Mouse (Mus musculus): ENCODE data around the gene Tfeb. TPM values are rescaled to one million over a fixed set of nuclear protein-coding genes. Genes with fewer than 3 reads are reported as not detected.

The Tfeb gene
- polyA plus RNA-seq, 1 experiment = 36.4 TPM

- TF ChIP-seq CTCF (conservative IDR thresholded peaks at IDR 0.05; ENCODE audit: insufficient read depth, insufficient read length, low read depth, low read length) (no peak), POLR2A (IDR thresholded peaks at IDR 0.05; ENCODE audit: low read depth, low read length) (no peak)
- Histone ChIP-seq H3K36me3 (ENCODE audit: control insufficient read depth, insufficient read depth, low read length) (no peaks in the 10 kb centered on the region), H3K4me1 (ENCODE audit: control insufficient read depth, insufficient read depth, low read length) (peaks cover 9% of the 10 kb centered on the region; the same call in 1 of the 2 replicates), H3K27me3 (replicated peaks; ENCODE audit: control insufficient read depth, insufficient read depth, low read length) (no peaks in the 10 kb centered on the region), H3K4me3 (ENCODE audit: insufficient read depth, low read depth, low read length) (no peak overlapping the region), H3K27ac (ENCODE audit: insufficient read depth, low read depth, low read length) (no peak overlapping the region)
- WGBS = 73% methylated on average over 28 of the region's 28 CpGs
- DNase-seq = no peak
Observed at GRCm38 (mm10) chr17:47702548-47703345, 34.1 kb upstream of the Tfeb start.

GRCm38 (mm10) chr17:47703556-47703955, 33.3 kb upstream of the Tfeb start:
- H3K27ac ChIP-seq (ENCODE audit: insufficient read depth, low read depth, low read length) = no peak overlapping the region
- no peak for DNase-seq
- WGBS = 67% methylated on average over 20 of the region's 20 CpGs
- no peaks in the 10 kb centered on the region for H3K27me3 ChIP-seq (replicated peaks; ENCODE audit: control insufficient read depth, insufficient read depth, low read length)
- no peak overlapping the region for H3K4me3 ChIP-seq (ENCODE audit: insufficient read depth, low read depth, low read length)
- TF ChIP-seq CTCF (conservative IDR thresholded peaks at IDR 0.05; ENCODE audit: insufficient read depth, insufficient read length, low read depth, low read length) (no peak), POLR2A (IDR thresholded peaks at IDR 0.05; ENCODE audit: low read depth, low read length) (no peak)
- H3K4me1 ChIP-seq (ENCODE audit: control insufficient read depth, insufficient read depth, low read length) = peaks cover 8% of the 10 kb centered on the region; the same call in 1 of the 2 replicates
- no peaks in the 10 kb centered on the region for H3K36me3 ChIP-seq (ENCODE audit: control insufficient read depth, insufficient read depth, low read length)

- WGBS = 79% methylated on average over 4 of the region's 4 CpGs
- TF ChIP-seq POLR2A (IDR thresholded peaks at IDR 0.05; ENCODE audit: low read depth, low read length) = no peak
- no peak; the same call in 1 of the 2 replicates for TF ChIP-seq CTCF (conservative IDR thresholded peaks at IDR 0.05; ENCODE audit: insufficient read depth, insufficient read length, low read depth, low read length)
- no peak overlapping the region for H3K4me3 ChIP-seq (ENCODE audit: insufficient read depth, low read depth, low read length)
- no peak overlapping the region for H3K27ac ChIP-seq (ENCODE audit: insufficient read depth, low read depth, low read length)
- H3K36me3 ChIP-seq (ENCODE audit: control insufficient read depth, insufficient read depth, low read length) = no peaks in the 10 kb centered on the region
- H3K27me3 ChIP-seq (replicated peaks; ENCODE audit: control insufficient read depth, insufficient read depth, low read length) = no peaks in the 10 kb centered on the region
- DNase-seq = peak; percentile 24
- 0 out of 2 replicates have a peak, but pooled peaks cover 8% of the 10 kb centered on the region for H3K4me1 ChIP-seq (ENCODE audit: control insufficient read depth, insufficient read depth, low read length)
Observed at GRCm38 (mm10) chr17:47704692-47705091, 32.1 kb upstream of the Tfeb start.

GRCm38 (mm10) chr17:47706196-47706595, 30.6 kb upstream of the Tfeb start:
- TF ChIP-seq CTCF (conservative IDR thresholded peaks at IDR 0.05; ENCODE audit: insufficient read depth, insufficient read length, low read depth, low read length) = no peak
- no peak for TF ChIP-seq POLR2A (IDR thresholded peaks at IDR 0.05; ENCODE audit: low read depth, low read length)
- Histone ChIP-seq H3K4me3 (ENCODE audit: insufficient read depth, low read depth, low read length) (no peak overlapping the region), H3K27me3 (replicated peaks; ENCODE audit: control insufficient read depth, insufficient read depth, low read length) (no peaks in the 10 kb centered on the region), H3K27ac (ENCODE audit: insufficient read depth, low read depth, low read length) (no peak overlapping the region), H3K4me1 (ENCODE audit: control insufficient read depth, insufficient read depth, low read length) (0 out of 2 replicates have a peak, but pooled peaks cover 2% of the 10 kb centered on the region), H3K36me3 (ENCODE audit: control insufficient read depth, insufficient read depth, low read length) (no peaks in the 10 kb centered on the region)
- DNase-seq = no peak
- WGBS = 72% methylated on average over 1 of the region's 1 CpGs

- Histone ChIP-seq H3K27me3 (replicated peaks; ENCODE audit: control insufficient read depth, insufficient read depth, low read length) (no peaks in the 10 kb centered on the region), H3K4me3 (ENCODE audit: insufficient read depth, low read depth, low read length) (no peak overlapping the region), H3K36me3 (ENCODE audit: control insufficient read depth, insufficient read depth, low read length) (no peaks in the 10 kb centered on the region), H3K4me1 (ENCODE audit: control insufficient read depth, insufficient read depth, low read length) (0 out of 2 replicates have a peak, but pooled peaks cover 2% of the 10 kb centered on the region), H3K27ac (ENCODE audit: insufficient read depth, low read depth, low read length) (no peak overlapping the region)
- no peak for TF ChIP-seq POLR2A (IDR thresholded peaks at IDR 0.05; ENCODE audit: low read depth, low read length)
- no peak for TF ChIP-seq CTCF (conservative IDR thresholded peaks at IDR 0.05; ENCODE audit: insufficient read depth, insufficient read length, low read depth, low read length)
- WGBS = 82% methylated on average over 3 of the region's 3 CpGs
- peak; percentile 75 for DNase-seq
Observed at GRCm38 (mm10) chr17:47707961-47708360, 28.9 kb upstream of the Tfeb start.

GRCm38 (mm10) chr17:47708972-47709371, 27.9 kb upstream of the Tfeb start:
- WGBS = 52% methylated on average over 4 of the region's 4 CpGs
- H3K4me1 ChIP-seq (ENCODE audit: control insufficient read depth, insufficient read depth, low read length) = 0 out of 2 replicates have a peak, but pooled peaks cover 2% of the 10 kb centered on the region
- no peak overlapping the region for H3K4me3 ChIP-seq (ENCODE audit: insufficient read depth, low read depth, low read length)
- DNase-seq = no peak
- H3K27ac ChIP-seq (ENCODE audit: insufficient read depth, low read depth, low read length) = no peak overlapping the region
- TF ChIP-seq CTCF (conservative IDR thresholded peaks at IDR 0.05; ENCODE audit: insufficient read depth, insufficient read length, low read depth, low read length) = no peak
- H3K27me3 ChIP-seq (replicated peaks; ENCODE audit: control insufficient read depth, insufficient read depth, low read length) = no peaks in the 10 kb centered on the region
- H3K36me3 ChIP-seq (ENCODE audit: control insufficient read depth, insufficient read depth, low read length) = no peaks in the 10 kb centered on the region

- Histone ChIP-seq H3K36me3 (ENCODE audit: control insufficient read depth, insufficient read depth, low read length) (no peaks in the 10 kb centered on the region), H3K27me3 (replicated peaks; ENCODE audit: control insufficient read depth, insufficient read depth, low read length) (no peaks in the 10 kb centered on the region), H3K4me3 (ENCODE audit: insufficient read depth, low read depth, low read length) (no peak overlapping the region), H3K27ac (ENCODE audit: insufficient read depth, low read depth, low read length) (no peak overlapping the region), H3K4me1 (ENCODE audit: control insufficient read depth, insufficient read depth, low read length) (0 out of 2 replicates have a peak, but pooled peaks cover 2% of the 10 kb centered on the region)
- TF ChIP-seq CTCF (conservative IDR thresholded peaks at IDR 0.05; ENCODE audit: insufficient read depth, insufficient read length, low read depth, low read length) = no peak
- no peak for TF ChIP-seq POLR2A (IDR thresholded peaks at IDR 0.05; ENCODE audit: low read depth, low read length)
- 77% methylated on average over 3 of the region's 3 CpGs for WGBS
- DNase-seq = no peak
Observed at GRCm38 (mm10) chr17:47710036-47710435, 26.8 kb upstream of the Tfeb start.

All from kidney, adult 2 months (tissue).